Mouse (Mus musculus): ENCODE data around the gene Ankrd28.

The Ankrd28 gene

GRCm38 (mm10) chr14:31664100-31664902, 166.2 kb downstream of the Ankrd28 start:
- no peak for DNase-seq

GRCm38 (mm10) chr14:31663376-31664099, 166.9 kb downstream of the Ankrd28 start:
- DNase-seq: no peak

- peak; percentile 59 for DNase-seq
Observed at GRCm38 (mm10) chr14:31662555-31663211, 167.8 kb downstream of the Ankrd28 start.

- DNase-seq: peak; percentile 88
Observed at GRCm38 (mm10) chr14:31661671-31662554, 168.5 kb downstream of the Ankrd28 start.

GRCm38 (mm10) chr14:31660312-31661093, 169.9 kb downstream of the Ankrd28 start:
- peak; percentile 49 for DNase-seq

- DNase-seq: peak; percentile 19
Observed at GRCm38 (mm10) chr14:31659501-31660181, 170.8 kb downstream of the Ankrd28 start.

GRCm38 (mm10) chr14:31658126-31658680, 172.2 kb downstream of the Ankrd28 start:
- peak; percentile 32 for DNase-seq

- DNase-seq: peak; percentile 61
Observed at GRCm38 (mm10) chr14:31656857-31657645, 173.4 kb downstream of the Ankrd28 start.

GRCm38 (mm10) chr14:31656386-31656785, 174.1 kb downstream of the Ankrd28 start:
- peak; percentile 27 for DNase-seq

- DNase-seq: no peak
Observed at GRCm38 (mm10) chr14:31655406-31655805, 175.0 kb downstream of the Ankrd28 start.

GRCm38 (mm10) chr14:31654816-31655215, 175.6 kb downstream of the Ankrd28 start:
- no peak for DNase-seq

- DNase-seq: no peak
Observed at GRCm38 (mm10) chr14:31653101-31653875, 177.2 kb downstream of the Ankrd28 start.

- no peak for DNase-seq
Observed at GRCm38 (mm10) chr14:31652624-31653023, 177.8 kb downstream of the Ankrd28 start.

- DNase-seq: no peak
Observed at GRCm38 (mm10) chr14:31652106-31652505, 178.3 kb downstream of the Ankrd28 start.

- no peak for DNase-seq
Observed at GRCm38 (mm10) chr14:31651206-31651605, 179.2 kb downstream of the Ankrd28 start.

- DNase-seq: no peak
Observed at GRCm38 (mm10) chr14:31650347-31650746, 180.1 kb downstream of the Ankrd28 start.

All from cerebellum, adult 11-12 months (tissue).